Mouse (Mus musculus) kidney, adult 8-10 months (tissue): ENCODE measurements at regions not wholly inside any gene's neighbourhood (a gene's known extent, or its start where the extent isn't known, plus 50 kb on each side); places are given as distances from the start of the nearest gene placed in this dataset.
A peak's percentile ranks its signal among the peaks of the same experiment; 100 is the strongest.

Experiments
- DNase-seq, 2 experiments: peaks; one replicate each; pipeline ENCODE4 v3.0.0; 2022

- no peak for DNase-seq
These were observed 325.5 kb upstream of the Fam241a start for GRCm38 (mm10) chr3:128221625-128222024.

GRCm38 (mm10) chr3:128220776-128221550 lies 324.8 kb upstream of the Fam241a start:
- peak; percentile 81 to 82 for DNase-seq

- peak; percentile 53 to 83 for DNase-seq
These were observed 321.8 kb upstream of the Fam241a start for GRCm38 (mm10) chr3:128217765-128218415.

- DNase-seq = peak; percentile 67 to 69
These were observed 316.1 kb upstream of the Fam241a start for GRCm38 (mm10) chr3:128212256-128212655.

- peak; percentile 60 to 83 for DNase-seq
These were observed 314.5 kb upstream of the Fam241a start for GRCm38 (mm10) chr3:128210591-128210990.

- peak; percentile 16 to 33 for DNase-seq
These were observed 310.8 kb upstream of the Fam241a start for GRCm38 (mm10) chr3:128206948-128207347.

- no peak for DNase-seq
These were observed 310.4 kb upstream of the Fam241a start for GRCm38 (mm10) chr3:128206483-128206882.

- no peak for DNase-seq
These were observed 304.6 kb upstream of the Fam241a start for GRCm38 (mm10) chr3:128200574-128201235.

GRCm38 (mm10) chr3:128199466-128199865 lies 303.3 kb upstream of the Fam241a start:
- DNase-seq = peak; percentile 22 to 43

GRCm38 (mm10) chr3:128192046-128192800 lies 296.1 kb upstream of the Fam241a start:
- DNase-seq = no peak

GRCm38 (mm10) chr3:128187330-128188044 lies 291.4 kb upstream of the Fam241a start:
- DNase-seq = no peak

- peak; percentile 32 to 35 for DNase-seq
These were observed 290.2 kb upstream of the Fam241a start for GRCm38 (mm10) chr3:128186278-128186677.

- no peak for DNase-seq
These were observed 285.2 kb upstream of the Fam241a start for GRCm38 (mm10) chr3:128181221-128181908.

GRCm38 (mm10) chr3:128149216-128149615 lies 253.1 kb upstream of the Fam241a start:
- DNase-seq = no peak

- DNase-seq = no peak
These were observed 249.2 kb upstream of the Fam241a start for GRCm38 (mm10) chr3:128145329-128145728.

- DNase-seq = no peak
These were observed 231.7 kb upstream of the Fam241a start for GRCm38 (mm10) chr3:128127836-128128235.

- DNase-seq = no peak
These were observed 230.5 kb upstream of the Fam241a start for GRCm38 (mm10) chr3:128126664-128127063.

GRCm38 (mm10) chr3:128122111-128122510 lies 226.0 kb upstream of the Fam241a start:
- DNase-seq = no peak

- no peak for DNase-seq
These were observed 224.7 kb upstream of the Fam241a start for GRCm38 (mm10) chr3:128120647-128121440.

- no peak for DNase-seq
These were observed 217.1 kb upstream of the Fam241a start for GRCm38 (mm10) chr3:128113209-128113608.

- no peak for DNase-seq
These were observed 214.3 kb upstream of the Fam241a start for GRCm38 (mm10) chr3:128110406-128110805.
